Comparison of ENCODE assay signal across 32 mouse cellular contexts in the genomic region with DNA sequence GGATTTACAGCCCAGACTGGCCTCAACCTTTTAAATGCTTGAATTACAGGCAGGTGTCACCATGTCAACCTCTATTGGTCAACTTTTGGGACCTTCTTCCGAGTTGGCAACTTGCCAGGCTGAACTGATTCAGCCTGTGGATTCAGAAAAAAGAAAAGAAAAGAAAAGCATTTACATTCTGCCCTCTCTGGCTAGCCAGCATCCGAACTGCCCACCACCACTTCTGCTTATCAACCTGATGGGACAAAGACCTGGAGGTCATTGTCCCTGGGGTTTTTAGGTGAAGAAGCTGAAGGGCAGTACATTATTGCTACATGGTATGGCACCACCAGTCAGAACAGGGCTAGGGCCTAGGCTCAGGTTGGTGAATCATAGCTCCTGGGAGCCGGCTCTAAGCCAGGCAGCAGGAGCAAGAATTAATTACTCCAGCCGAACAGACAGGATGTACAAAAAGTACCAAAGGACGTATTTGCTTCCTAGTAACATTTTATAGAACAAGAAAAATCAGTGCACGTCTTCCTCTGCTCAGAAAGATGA. TPM values are rescaled to one million over a fixed set of nuclear protein-coding genes. Genes with fewer than 3 reads are reported as not detected.
DNase-seq lines count a peak whose midpoint lies in the region; ATAC-seq and TF ChIP-seq lines count a peak whose summit lies in the region.
"Had no signal": no experiment of that assay in that cellular context is flagged by ENCODE, and none has a peak within 500 bp of the region (broad histone marks: within the 10 kb centered on the region; RNA-seq: fewer than 3 reads in every experiment).

No protein-coding gene starts in this region.

- H3K4me3 ChIP-seq in liver, adult 2 months (ENCODE audit: insufficient read depth, low read depth, low read length), result no peak overlapping the region
- H3K4me3 ChIP-seq in liver, embryonic 11.5 days (ENCODE audit: low read depth, low read length), result no peak overlapping the region
- H3K4me3 ChIP-seq: embryonic facial prominence, embryonic 12.5 days; forebrain, embryonic 12.5 days; heart, adult 2 months; heart, embryonic 13.5 days; midbrain, embryonic 10.5 days; myocyte; stomach, embryonic 15.5 days had no signal

- DNase-seq in liver, adult 2 months (ENCODE audit: extremely low read depth, low read depth, low spot score), result peak; percentile 78
- no peak for DNase-seq in liver, embryonic 11.5 days (ENCODE audit: low spot score)
- DNase-seq in urinary bladder, postnatal 25 days (ENCODE audit: low spot score), result peak; percentile 24
- DNase-seq in urinary bladder, adult 2 months (ENCODE audit: low spot score), result no peak
- DNase-seq in adrenal gland, postnatal 14 days, result peak; percentile 32
- no peak for DNase-seq in heart, adult 18-20 months
- no peak for DNase-seq in thymus, postnatal 25 days
- DNase-seq: cerebellum, adult 11-12 months; cerebellum, postnatal 14 days; gastrocnemius, postnatal 25 days; heart, adult 2 months; heart, postnatal 14 days; kidney, postnatal 36 days had no signal

- ATAC-seq in liver, embryonic 11.5 days (replicated peaks; ENCODE audit: low FRiP score), result no peak
- ATAC-seq: hindbrain, postnatal 0 days; intestine, embryonic 16.5 days; lung, postnatal 0 days; midbrain, embryonic 16.5 days had no signal

- WGBS in liver, adult 2 months, result 28% methylated on average over 6 of the region's 6 CpGs
- 70% methylated on average over 6 of the region's 6 CpGs for WGBS in liver, embryonic 11.5 days

- no peak overlapping the region for H3K9ac ChIP-seq in liver, adult 2 months (ENCODE audit: low read depth, low read length)
- H3K9ac ChIP-seq in liver, embryonic 11.5 days (ENCODE audit: low read depth, low read length), result no peak overlapping the region
- H3K9ac ChIP-seq: embryonic facial prominence, embryonic 12.5 days; forebrain, embryonic 12.5 days; heart, embryonic 13.5 days; stomach, embryonic 15.5 days had no signal

- H3K4me2 ChIP-seq in liver, embryonic 11.5 days, result no peak overlapping the region
- H3K4me2 ChIP-seq: embryonic facial prominence, embryonic 12.5 days; forebrain, embryonic 12.5 days; heart, embryonic 13.5 days; stomach, embryonic 15.5 days had no signal

- peaks cover 10% of the 10 kb centered on the region; the same call in 1 of the 2 replicates for H3K79me2 ChIP-seq in liver, adult 2 months (ENCODE audit: control insufficient read depth, insufficient read depth, low read length)

- H3K27ac ChIP-seq in liver, adult 2 months (replicated peaks; ENCODE audit: insufficient read depth, low read depth, low read length), result peak overlapping the region; percentile 61
- no peak overlapping the region for H3K27ac ChIP-seq in liver, embryonic 11.5 days (ENCODE audit: low read depth, low read length)
- H3K27ac ChIP-seq: embryonic facial prominence, embryonic 12.5 days; forebrain, embryonic 12.5 days; heart, adult 2 months; heart, embryonic 13.5 days; hindbrain, postnatal 0 days; midbrain, embryonic 10.5 days; stomach, embryonic 15.5 days had no signal

- no peaks in the 10 kb centered on the region for H3K9me3 ChIP-seq in liver, embryonic 11.5 days (ENCODE audit: control insufficient read depth, low read length)
- H3K9me3 ChIP-seq: embryonic facial prominence, embryonic 12.5 days; forebrain, embryonic 12.5 days; heart, embryonic 13.5 days; midbrain, embryonic 10.5 days; stomach, embryonic 15.5 days had no signal

- H3K4me1 ChIP-seq in liver, adult 2 months (ENCODE audit: control insufficient read depth, insufficient read depth, low read length), result peaks cover 13% of the 10 kb centered on the region
- no peaks in the 10 kb centered on the region for H3K4me1 ChIP-seq in liver, embryonic 11.5 days (replicated peaks; ENCODE audit: control insufficient read depth, insufficient read depth, low read length)
- H3K4me1 ChIP-seq: embryonic facial prominence, embryonic 12.5 days; stomach, embryonic 15.5 days had no signal

- no peak for TF ChIP-seq CTCF in liver, adult 2 months (IDR thresholded peaks at IDR 0.05; ENCODE audit: low read depth, low read length)

- H3K36me3 ChIP-seq in liver, adult 2 months (ENCODE audit: control insufficient read depth, insufficient read depth, low read length), result no peaks in the 10 kb centered on the region
- H3K36me3 ChIP-seq in liver, embryonic 11.5 days (ENCODE audit: control insufficient read depth, insufficient read depth, low read length), result no peaks in the 10 kb centered on the region
- H3K36me3 ChIP-seq: embryonic facial prominence, embryonic 12.5 days; forebrain, embryonic 12.5 days; heart, embryonic 13.5 days; midbrain, embryonic 10.5 days; stomach, embryonic 15.5 days had no signal

- no peak for TF ChIP-seq POLR2A in liver, adult 2 months (IDR thresholded peaks at IDR 0.05; ENCODE audit: extremely low read depth, insufficient read depth, low read length)

- no peaks in the 10 kb centered on the region for H3K27me3 ChIP-seq in liver, adult 2 months (ENCODE audit: control insufficient read depth, insufficient read depth, low read length)
- no peaks in the 10 kb centered on the region for H3K27me3 ChIP-seq in liver, embryonic 11.5 days (replicated peaks; ENCODE audit: control insufficient read depth, insufficient read depth, low read length)

RNA-seq across cellular contexts. Expression of gene Fyb2, which starts 1.5 kb away (rescaled TPM):
- 2.9 and 3.8 TPM in 2 replicates for total RNA-seq in liver, adult 2 months (2014; rRNA removed)
- polyA plus RNA-seq in liver, adult 2 months (2012; rRNA removed), result 0.87 and 0.93 TPM in 2 replicates
- 0.08 and 0.10 TPM in 2 replicates for polyA plus RNA-seq in liver, embryonic 11.5 days (2014; fragmentation: Nextera tagmentation; extraction: Ambion mirVana)
- polyA plus RNA-seq in urinary bladder, adult 2 months (2012; rRNA removed), result 0.76 and 1.0 TPM in 2 replicates
- 0.19 and 0.41 TPM in 2 replicates for total RNA-seq in adrenal gland, postnatal 14 days (2021)
- not detected for total RNA-seq in heart, adult 18-20 months (2021)
- total RNA-seq: heart, adult 2 months; heart, postnatal 14 days had no signal
- polyA plus RNA-seq: heart, adult 2 months had no signal

RNA-seq across cellular contexts. Expression of gene C8a, which starts 38.6 kb away (rescaled TPM):
- total RNA-seq in liver, adult 2 months (2014; rRNA removed), result 231 and 250 TPM in 2 replicates
- polyA plus RNA-seq in liver, adult 2 months (2012; rRNA removed), result 56.6 and 71.3 TPM in 2 replicates
- 7.5 and 8.7 TPM in 2 replicates for polyA plus RNA-seq in liver, embryonic 11.5 days (2014; fragmentation: Nextera tagmentation; extraction: Ambion mirVana)
- polyA plus RNA-seq in urinary bladder, adult 2 months (2012; rRNA removed), result not detected in 2 replicates
- 0.64 and 20.3 TPM in 2 replicates for total RNA-seq in adrenal gland, postnatal 14 days (2021)
- not detected for total RNA-seq in heart, adult 18-20 months (2021)
- total RNA-seq: gastrocnemius, postnatal 25 days; heart, adult 2 months; heart, postnatal 14 days; hindbrain, postnatal 0 days; layer of hippocampus, adult 8-10 months; left cerebral cortex, adult 18-20 months; left cerebral cortex, postnatal 36 days had no signal
- polyA plus RNA-seq: embryonic facial prominence, embryonic 12.5 days; forebrain, embryonic 12.5 days; heart, adult 2 months; heart, embryonic 13.5 days; hindbrain, embryonic 11.5 days; lung, postnatal 0 days; midbrain, embryonic 10.5 days; midbrain, embryonic 16.5 days; myocyte; neural tube, embryonic 14.5 days; thymus, postnatal 0 days had no signal

RNA-seq across cellular contexts. Expression of gene Gm17662, which starts 57.6 kb away (rescaled TPM):
- not detected in 2 replicates for total RNA-seq in liver, adult 2 months (2014; rRNA removed)
- polyA plus RNA-seq in liver, adult 2 months (2012; rRNA removed), result not detected in 2 replicates
- not detected in 2 replicates for polyA plus RNA-seq in liver, embryonic 11.5 days (2014; fragmentation: Nextera tagmentation; extraction: Ambion mirVana)
- polyA plus RNA-seq in urinary bladder, adult 2 months (2012; rRNA removed), result not detected in 2 replicates
- not detected in 2 replicates for total RNA-seq in adrenal gland, postnatal 14 days (2021)
- not detected for total RNA-seq in heart, adult 18-20 months (2021)
- total RNA-seq: gastrocnemius, postnatal 25 days; heart, adult 2 months; heart, postnatal 14 days; hindbrain, postnatal 0 days; layer of hippocampus, adult 8-10 months; left cerebral cortex, adult 18-20 months; left cerebral cortex, postnatal 36 days had no signal
- polyA plus RNA-seq: embryonic facial prominence, embryonic 12.5 days; forebrain, embryonic 12.5 days; heart, adult 2 months; heart, embryonic 13.5 days; hindbrain, embryonic 11.5 days; hindbrain, postnatal 0 days; intestine, embryonic 16.5 days; kidney, embryonic 14.5 days; limb, embryonic 14.5 days; liver, embryonic 16.5 days; lung, postnatal 0 days; midbrain, embryonic 10.5 days; midbrain, embryonic 16.5 days; myocyte; neural tube, embryonic 14.5 days; stomach, embryonic 15.5 days; thymus, postnatal 0 days had no signal

Comparison
In these comparisons a context has a peak if more than half of its experiments do, and no peak if none do; other contexts are left out.
1. DNase-seq: peak in liver, adult 2 months (single experiment), urinary bladder, postnatal 25 days (single experiment) and adrenal gland, postnatal 14 days (single experiment); none in liver, embryonic 11.5 days (single experiment), urinary bladder, adult 2 months (single experiment), heart, adult 18-20 months (0 of 2) and thymus, postnatal 25 days (single experiment).